Mouse (Mus musculus) heart, embryonic 12.5 days (tissue): ENCODE measurements around the gene Irf1. TPM values are rescaled to one million over a fixed set of nuclear protein-coding genes. Genes with fewer than 3 reads are reported as not detected.

Source experiments
- ATAC-seq: fragments of 200-750 bp; cut with Nextera tagmentation; 2 replicates; pipeline ENCODE4 v1.8.0; 2017; ENCODE audit warnings: moderate TSS enrichment, moderate library complexity; ENCODE audit not compliant: insufficient number of reproducible peaks, low FRiP score
- H3K27ac ChIP-seq: fragments of 300-500 bp; sonication (generic); 2 replicates; pipeline ENCODE4 v1.5.1; 2016; ENCODE audit warnings: mild to moderate bottlenecking, moderate library complexity; ENCODE audit not compliant: poor library complexity, severe bottlenecking
- H3K27me3 ChIP-seq: fragments of 300-500 bp; sonication (generic); replicated peaks from 2 replicates; pipeline ENCODE4 v1.6.1; 2016; ENCODE audit warnings: mild to moderate bottlenecking, moderate library complexity
- H3K36me3 ChIP-seq: fragments of 300-500 bp; sonication (generic); 2 replicates; pipeline ENCODE4 v1.6.1; 2016; ENCODE audit warnings: mild to moderate bottlenecking, moderate library complexity
- H3K4me1 ChIP-seq: fragments of 300-500 bp; sonication (generic); replicated peaks from 2 replicates; pipeline ENCODE4 v1.6.1; 2016; ENCODE audit warnings: mild to moderate bottlenecking
- H3K4me2 ChIP-seq: fragments of 300-500 bp; sonication (generic); 2 replicates; pipeline ENCODE4 v1.6.1; 2016; ENCODE audit warnings: mild to moderate bottlenecking, moderate library complexity
- H3K4me3 ChIP-seq: fragments of 300-500 bp; sonication (generic); 2 replicates; pipeline ENCODE4 v1.5.1; 2016; ENCODE audit warnings: mild to moderate bottlenecking
- H3K9ac ChIP-seq: fragments of 300-500 bp; sonication (generic); 2 replicates; pipeline ENCODE4 v1.6.1; 2016; ENCODE audit warnings: mild to moderate bottlenecking, moderate library complexity
- H3K9me3 ChIP-seq: fragments of 300-500 bp; sonication (generic); replicated peaks from 2 replicates; pipeline ENCODE4 v1.6.1; 2016; ENCODE audit warnings: mild to moderate bottlenecking, moderate library complexity
- WGBS: fragments of 180-500 bp; shearing (Covaris S2); methylation state at CpG from one replicate; pipeline ENCODE4 v1.1.7; 2016; 5-methylcytosine and 5-hydroxymethylcytosine counted together
- polyA plus RNA-seq: library from polyadenylated mRNA; unstranded; fragments of >200 nt; fragmentation: Nextera tagmentation; extraction: Ambion mirVana; gene quantifications from 2 replicates; pipeline ENCODE4 v1.2.1, GENCODE M21; 2016

Gene Irf1
- polyA plus RNA-seq, 1 experiment from 2014 or later, result 9.8 TPM

- H3K27ac ChIP-seq, result no peak overlapping the region
- H3K9me3 ChIP-seq, result no peaks in the 10 kb centered on the region
- no peak overlapping the region for H3K4me2 ChIP-seq
- no peaks in the 10 kb centered on the region for H3K36me3 ChIP-seq
- no peak overlapping the region for H3K9ac ChIP-seq
- H3K4me1 ChIP-seq, result peaks cover 23% of the 10 kb centered on the region
- H3K4me3 ChIP-seq, result no peak overlapping the region
- 67% methylated on average over 4 of the region's 4 CpGs for WGBS
- H3K27me3 ChIP-seq, result 0 out of 2 replicates have a peak, but pooled peaks cover 5% of the 10 kb centered on the region
- no peak for ATAC-seq
These were observed 30.2 kb downstream of the Irf1 start for GRCm38 (mm10) chr11:53800036-53800435.

- Histone ChIP-seq H3K4me3 (no peak overlapping the region), H3K27ac (no peak overlapping the region), H3K4me1 (peaks cover 18% of the 10 kb centered on the region), H3K9me3 (no peaks in the 10 kb centered on the region), H3K27me3 (0 out of 2 replicates have a peak, but pooled peaks cover 5% of the 10 kb centered on the region), H3K9ac (no peak overlapping the region), H3K4me2 (no peak overlapping the region), H3K36me3 (no peaks in the 10 kb centered on the region)
- 80% methylated on average over 5 of the region's 5 CpGs for WGBS
- no peak for ATAC-seq
These were observed 31.2 kb downstream of the Irf1 start for GRCm38 (mm10) chr11:53800975-53801374.

- no peaks in the 10 kb centered on the region for H3K36me3 ChIP-seq
- H3K4me3 ChIP-seq, result no peak overlapping the region
- peaks cover 8% of the 10 kb centered on the region; the same call in 1 of the 2 replicates for H3K4me1 ChIP-seq
- 0 out of 2 replicates have a peak, but pooled peaks cover 5% of the 10 kb centered on the region for H3K27me3 ChIP-seq
- H3K9ac ChIP-seq, result no peak overlapping the region
- no peak for ATAC-seq
- no peak overlapping the region for H3K27ac ChIP-seq
- H3K9me3 ChIP-seq, result no peaks in the 10 kb centered on the region
- 62% methylated on average over 12 of the region's 12 CpGs for WGBS
- no peak overlapping the region for H3K4me2 ChIP-seq
These were observed 33.3 kb downstream of the Irf1 start for GRCm38 (mm10) chr11:53803093-53803492.

- Histone ChIP-seq H3K4me3 (no peak overlapping the region), H3K36me3 (no peaks in the 10 kb centered on the region), H3K4me1 (peaks cover 8% of the 10 kb centered on the region; the same call in 1 of the 2 replicates), H3K9ac (no peak overlapping the region), H3K27ac (no peak overlapping the region), H3K9me3 (no peaks in the 10 kb centered on the region), H3K27me3 (0 out of 2 replicates have a peak, but pooled peaks cover 5% of the 10 kb centered on the region), H3K4me2 (no peak overlapping the region)
- ATAC-seq, result no peak
- WGBS, result 76% methylated on average over 6 of the region's 6 CpGs
These were observed 33.7 kb downstream of the Irf1 start for GRCm38 (mm10) chr11:53803494-53803893.

GRCm38 (mm10) chr11:53804569-53805344, 34.9 kb downstream of the Irf1 start:
- ATAC-seq, result no peak
- WGBS, result 84% methylated on average over 14 of the region's 14 CpGs
- peaks cover 8% of the 10 kb centered on the region; the same call in 1 of the 2 replicates for H3K4me1 ChIP-seq

GRCm38 (mm10) chr11:53805786-53806185, 36.0 kb downstream of the Irf1 start:
- 71% methylated on average over 9 of the region's 9 CpGs for WGBS
- H3K27ac ChIP-seq, result no peak overlapping the region
- H3K9me3 ChIP-seq, result no peaks in the 10 kb centered on the region
- ATAC-seq, result no peak
- peaks cover 8% of the 10 kb centered on the region; the same call in 1 of the 2 replicates for H3K4me1 ChIP-seq
- no peak overlapping the region for H3K4me2 ChIP-seq
- H3K27me3 ChIP-seq, result 0 out of 2 replicates have a peak, but pooled peaks cover 9% of the 10 kb centered on the region
- H3K36me3 ChIP-seq, result no peaks in the 10 kb centered on the region
- no peak overlapping the region for H3K4me3 ChIP-seq
- H3K9ac ChIP-seq, result no peak overlapping the region

More at GRCm38 (mm10) chr11:53804569-53805344, 34.9 kb downstream of the Irf1 start:
- Histone ChIP-seq H3K9ac (no peak overlapping the region), H3K9me3 (no peaks in the 10 kb centered on the region), H3K27ac (no peak overlapping the region), H3K4me3 (no peak overlapping the region), H3K27me3 (0 out of 2 replicates have a peak, but pooled peaks cover 8% of the 10 kb centered on the region), H3K4me2 (no peak overlapping the region), H3K36me3 (no peaks in the 10 kb centered on the region)

- Histone ChIP-seq H3K27ac (no peak overlapping the region), H3K4me2 (no peak overlapping the region)
These were observed 39.5 kb downstream of the Irf1 start for GRCm38 (mm10) chr11:53809354-53809753.

GRCm38 (mm10) chr11:53810156-53810555, 40.3 kb downstream of the Irf1 start:
- 60% methylated on average over 5 of the region's 5 CpGs for WGBS
- H3K4me3 ChIP-seq, result no peak overlapping the region
- no peak overlapping the region for H3K4me2 ChIP-seq
- no peak overlapping the region for H3K27ac ChIP-seq
- H3K27me3 ChIP-seq, result 0 out of 2 replicates have a peak, but pooled peaks cover 4% of the 10 kb centered on the region
- H3K9me3 ChIP-seq, result no peaks in the 10 kb centered on the region
- H3K36me3 ChIP-seq, result no peaks in the 10 kb centered on the region
- no peak overlapping the region for H3K9ac ChIP-seq
- no peak for ATAC-seq
- H3K4me1 ChIP-seq, result peaks cover 8% of the 10 kb centered on the region; the same call in 1 of the 2 replicates

More at GRCm38 (mm10) chr11:53809354-53809753, 39.5 kb downstream of the Irf1 start:
- Histone ChIP-seq H3K36me3 (no peaks in the 10 kb centered on the region), H3K4me3 (no peak overlapping the region), H3K9me3 (no peaks in the 10 kb centered on the region), H3K9ac (no peak overlapping the region), H3K27me3 (0 out of 2 replicates have a peak, but pooled peaks cover 4% of the 10 kb centered on the region), H3K4me1 (peaks cover 8% of the 10 kb centered on the region; the same call in 1 of the 2 replicates)
- 40% methylated on average over 5 of the region's 5 CpGs for WGBS
- ATAC-seq, result no peak

GRCm38 (mm10) chr11:53810749-53811148, 40.9 kb downstream of the Irf1 start:
- Histone ChIP-seq H3K9ac (no peak overlapping the region), H3K4me3 (no peak overlapping the region), H3K36me3 (no peaks in the 10 kb centered on the region), H3K4me1 (peaks cover 6% of the 10 kb centered on the region; the same call in 1 of the 2 replicates), H3K27me3 (0 out of 2 replicates have a peak, but pooled peaks cover 4% of the 10 kb centered on the region), H3K9me3 (no peaks in the 10 kb centered on the region), H3K27ac (no peak overlapping the region), H3K4me2 (no peak overlapping the region)
- 36% methylated on average over 2 of the region's 2 CpGs for WGBS
- no peak for ATAC-seq

- Histone ChIP-seq H3K9ac (no peak overlapping the region), H3K9me3 (no peaks in the 10 kb centered on the region), H3K27ac (no peak overlapping the region), H3K4me3 (no peak overlapping the region), H3K4me2 (no peak overlapping the region), H3K36me3 (no peaks in the 10 kb centered on the region), H3K27me3 (0 out of 2 replicates have a peak, but pooled peaks cover 4% of the 10 kb centered on the region), H3K4me1 (0 out of 2 replicates have a peak, but pooled peaks cover under 1% of the 10 kb centered on the region)
- ATAC-seq, result no peak
- WGBS, result 73% methylated on average over 3 of the region's 3 CpGs
These were observed 41.5 kb downstream of the Irf1 start for GRCm38 (mm10) chr11:53811312-53811711.
